Mouse (Mus musculus) limb, embryonic 13.5 days (tissue): ENCODE measurements at regions not wholly inside any gene's neighbourhood (a gene's known extent, or its start where the extent isn't known, plus 50 kb on each side); places are given as distances from the start of the nearest gene placed in this dataset.

Experiments
- ATAC-seq: fragments of 200-750 bp; cut with Nextera tagmentation; 2 replicates; pipeline ENCODE4 v1.8.0; 2017; ENCODE audit warnings: low read depth, moderate number of reproducible peaks, moderate TSS enrichment; ENCODE audit not compliant: low FRiP score
- H3K27ac ChIP-seq: fragments of 300-500 bp; sonication (generic); 2 replicates; pipeline ENCODE4 v1.5.1; 2015; ENCODE audit warnings: inconsistent platforms, mild to moderate bottlenecking, moderate library complexity
- H3K27me3 ChIP-seq: fragments of 300-500 bp; sonication (generic); 2 replicates; pipeline ENCODE4 v1.6.1; 2015; ENCODE audit warnings: mild to moderate bottlenecking, inconsistent platforms
- H3K36me3 ChIP-seq: fragments of 300-500 bp; sonication (generic); 2 replicates; pipeline ENCODE4 v1.6.1; 2015; ENCODE audit warnings: inconsistent platforms, mild to moderate bottlenecking, moderate library complexity
- H3K4me1 ChIP-seq: fragments of 300-500 bp; sonication (generic); 2 replicates; pipeline ENCODE4 v1.6.1; 2015; ENCODE audit warnings: inconsistent platforms
- H3K4me2 ChIP-seq: fragments of 300-500 bp; sonication (generic); replicated peaks from 2 replicates; pipeline ENCODE4 v1.6.1; 2015; ENCODE audit warnings: inconsistent platforms, mild to moderate bottlenecking, moderate library complexity
- H3K4me3 ChIP-seq: fragments of 300-500 bp; sonication (generic); 2 replicates; pipeline ENCODE4 v1.5.1; 2015; ENCODE audit warnings: moderate library complexity, mild to moderate bottlenecking, inconsistent platforms
- H3K9ac ChIP-seq: fragments of 300-500 bp; sonication (generic); 2 replicates; pipeline ENCODE4 v1.6.1; 2015; ENCODE audit warnings: mild to moderate bottlenecking, inconsistent platforms
- H3K9me3 ChIP-seq: fragments of 300-500 bp; sonication (generic); 2 replicates; pipeline ENCODE4 v1.6.1; 2016; ENCODE audit warnings: inconsistent platforms
- WGBS: fragments of 180-500 bp; shearing (Covaris S2); methylation state at CpG from one replicate; pipeline ENCODE4 v1.1.7; 2015; 5-methylcytosine and 5-hydroxymethylcytosine counted together

GRCm38 (mm10) chr5:111554551-111555311 lies 137.6 kb downstream of the Mn1 start:
- Histone ChIP-seq H3K4me1 (peaks cover 33% of the 10 kb centered on the region), H3K27me3 (peaks cover 7% of the 10 kb centered on the region; the same call in 1 of the 2 replicates), H3K27ac (peak overlapping the region; percentile 89), H3K4me2 (peak overlapping the region; percentile 36), H3K9ac (peak overlapping the region; percentile 31; the same call in 1 of the 2 replicates), H3K4me3 (no peak overlapping the region), H3K36me3 (no peaks in the 10 kb centered on the region), H3K9me3 (no peaks in the 10 kb centered on the region)
- ATAC-seq, result peak; percentile 85
- WGBS, result 21% methylated on average over 24 of the region's 24 CpGs

GRCm38 (mm10) chr5:111555312-111555957 lies 138.3 kb downstream of the Mn1 start:
- Histone ChIP-seq H3K27ac (peak overlapping the region; percentile 89), H3K9me3 (no peaks in the 10 kb centered on the region), H3K9ac (peak overlapping the region; percentile 31; the same call in 1 of the 2 replicates), H3K27me3 (peaks cover 4% of the 10 kb centered on the region; the same call in 1 of the 2 replicates), H3K36me3 (no peaks in the 10 kb centered on the region), H3K4me1 (peaks cover 38% of the 10 kb centered on the region), H3K4me3 (no peak overlapping the region), H3K4me2 (peak overlapping the region; percentile 36)
- 0 out of 2 replicates have a peak, but pooled peaks have one; percentile 13 for ATAC-seq
- WGBS, result 16% methylated on average over 2 of the region's 5 CpGs

- H3K4me3 ChIP-seq, result no peak overlapping the region
- H3K27ac ChIP-seq, result peak overlapping the region; percentile 89
- no peak overlapping the region for H3K9ac ChIP-seq
- peak; percentile 29; the same call in 1 of the 2 replicates for ATAC-seq
- H3K4me1 ChIP-seq, result peaks cover 39% of the 10 kb centered on the region
- H3K27me3 ChIP-seq, result peaks cover 3% of the 10 kb centered on the region; the same call in 1 of the 2 replicates
- no peaks in the 10 kb centered on the region for H3K9me3 ChIP-seq
- H3K36me3 ChIP-seq, result no peaks in the 10 kb centered on the region
- peak overlapping the region; percentile 36; the same call in 1 of the 2 replicates for H3K4me2 ChIP-seq
- 48% methylated on average over 7 of the region's 7 CpGs for WGBS
These were observed 138.8 kb downstream of the Mn1 start for GRCm38 (mm10) chr5:111555981-111556380.

- H3K27ac ChIP-seq, result no peak overlapping the region
- 57% methylated on average over 8 of the region's 9 CpGs for WGBS
These were observed 143.3 kb downstream of the Mn1 start for GRCm38 (mm10) chr5:111560432-111560831.

GRCm38 (mm10) chr5:111561301-111561700 lies 144.1 kb downstream of the Mn1 start:
- no peak for ATAC-seq
- Histone ChIP-seq H3K4me1 (peaks cover 14% of the 10 kb centered on the region), H3K9me3 (no peaks in the 10 kb centered on the region), H3K4me3 (no peak overlapping the region), H3K9ac (no peak overlapping the region; the same call in 1 of the 2 replicates), H3K36me3 (no peaks in the 10 kb centered on the region), H3K27ac (no peak overlapping the region), H3K27me3 (no peaks in the 10 kb centered on the region), H3K4me2 (no peak overlapping the region)
- WGBS, result 72% methylated on average over 10 of the region's 10 CpGs

More at GRCm38 (mm10) chr5:111560432-111560831, 143.3 kb downstream of the Mn1 start:
- Histone ChIP-seq H3K9me3 (no peaks in the 10 kb centered on the region), H3K4me1 (peaks cover 23% of the 10 kb centered on the region), H3K4me3 (no peak overlapping the region), H3K36me3 (no peaks in the 10 kb centered on the region), H3K9ac (no peak overlapping the region), H3K27me3 (no peaks in the 10 kb centered on the region), H3K4me2 (no peak overlapping the region)
- no peak for ATAC-seq

GRCm38 (mm10) chr5:111570826-111571225 lies 153.7 kb downstream of the Mn1 start:
- H3K27me3 ChIP-seq, result peaks cover 35% of the 10 kb centered on the region
- 8% methylated on average over 10 of the region's 10 CpGs for WGBS
- peak; percentile 55; the same call in 1 of the 2 replicates for ATAC-seq
- H3K9ac ChIP-seq, result no peak overlapping the region
- no peaks in the 10 kb centered on the region for H3K9me3 ChIP-seq
- H3K4me2 ChIP-seq, result no peak overlapping the region
- H3K27ac ChIP-seq, result no peak overlapping the region
- H3K4me1 ChIP-seq, result peaks cover 42% of the 10 kb centered on the region
- H3K36me3 ChIP-seq, result no peaks in the 10 kb centered on the region
- H3K4me3 ChIP-seq, result no peak overlapping the region

GRCm38 (mm10) chr5:111573265-111573873 lies 156.2 kb downstream of the Mn1 start:
- Histone ChIP-seq H3K4me1 (peaks cover 60% of the 10 kb centered on the region), H3K9ac (no peak overlapping the region), H3K4me3 (no peak overlapping the region), H3K27ac (no peak overlapping the region), H3K4me2 (no peak overlapping the region), H3K9me3 (no peaks in the 10 kb centered on the region), H3K27me3 (peaks cover 33% of the 10 kb centered on the region), H3K36me3 (no peaks in the 10 kb centered on the region)
- ATAC-seq, result no peak
- 15% methylated on average over 13 of the region's 13 CpGs for WGBS

- Histone ChIP-seq H3K4me3 (no peak overlapping the region), H3K4me2 (no peak overlapping the region), H3K27ac (no peak overlapping the region; the same call in 1 of the 2 replicates), H3K36me3 (no peaks in the 10 kb centered on the region), H3K27me3 (peaks cover 27% of the 10 kb centered on the region), H3K9ac (peak overlapping the region; percentile 43; the same call in 1 of the 2 replicates), H3K9me3 (no peaks in the 10 kb centered on the region), H3K4me1 (peaks cover 69% of the 10 kb centered on the region)
- ATAC-seq, result no peak
- WGBS, result 15% methylated on average over 8 of the region's 8 CpGs
These were observed 157.2 kb downstream of the Mn1 start for GRCm38 (mm10) chr5:111574219-111574840.

GRCm38 (mm10) chr5:111575376-111575775 lies 158.2 kb downstream of the Mn1 start:
- WGBS, result 74% methylated on average over 5 of the region's 5 CpGs
- H3K27ac ChIP-seq, result no peak overlapping the region; the same call in 1 of the 2 replicates
- H3K9ac ChIP-seq, result no peak overlapping the region
- H3K4me3 ChIP-seq, result no peak overlapping the region
- H3K27me3 ChIP-seq, result peaks cover 18% of the 10 kb centered on the region
- no peak overlapping the region for H3K4me2 ChIP-seq
- ATAC-seq, result no peak
- no peaks in the 10 kb centered on the region for H3K36me3 ChIP-seq
- H3K9me3 ChIP-seq, result no peaks in the 10 kb centered on the region
- H3K4me1 ChIP-seq, result peaks cover 76% of the 10 kb centered on the region

- peaks cover 84% of the 10 kb centered on the region for H3K4me1 ChIP-seq
- H3K27me3 ChIP-seq, result peaks cover 18% of the 10 kb centered on the region
- no peaks in the 10 kb centered on the region for H3K9me3 ChIP-seq
- no peak overlapping the region for H3K4me3 ChIP-seq
- ATAC-seq, result peak; percentile 21; the same call in 1 of the 2 replicates
- H3K9ac ChIP-seq, result no peak overlapping the region
- H3K4me2 ChIP-seq, result no peak overlapping the region
- peak overlapping the region; percentile 86 for H3K27ac ChIP-seq
- 18% methylated on average over 5 of the region's 5 CpGs for WGBS
- no peaks in the 10 kb centered on the region for H3K36me3 ChIP-seq
These were observed 156.3 kb upstream of the Gm26897 start for GRCm38 (mm10) chr5:111577441-111577840.

- Histone ChIP-seq H3K9me3 (no peaks in the 10 kb centered on the region), H3K36me3 (no peaks in the 10 kb centered on the region), H3K4me2 (no peak overlapping the region), H3K4me3 (no peak overlapping the region), H3K4me1 (peaks cover 81% of the 10 kb centered on the region), H3K27me3 (peaks cover 13% of the 10 kb centered on the region), H3K9ac (no peak overlapping the region), H3K27ac (peak overlapping the region; percentile 86)
- 39% methylated on average over 5 of the region's 5 CpGs for WGBS
- ATAC-seq, result peak; percentile 28; the same call in 1 of the 2 replicates
These were observed 155.6 kb upstream of the Gm26897 start for GRCm38 (mm10) chr5:111578088-111578487.
